Mouse (Mus musculus): ENCODE results near the gene Large2.
"Not testable (repeated sequence)": the region's sequence is repeated elsewhere in the genome, so short reads cannot be mapped to it uniquely, and the experiment has no call there.

Large2 gene

GRCm38 (mm10) chr2:92374514-92374913 is at the start of gene Large2, which contains the start of gene Pex16:
Gene Large2 (minus strand): TSS chr2:92374869.
Gene Pex16 (plus strand): TSS chr2:92374676.
- DNase-seq (ENCODE audit: extremely low read depth, low read depth) = peak; percentile 63

DNA sequence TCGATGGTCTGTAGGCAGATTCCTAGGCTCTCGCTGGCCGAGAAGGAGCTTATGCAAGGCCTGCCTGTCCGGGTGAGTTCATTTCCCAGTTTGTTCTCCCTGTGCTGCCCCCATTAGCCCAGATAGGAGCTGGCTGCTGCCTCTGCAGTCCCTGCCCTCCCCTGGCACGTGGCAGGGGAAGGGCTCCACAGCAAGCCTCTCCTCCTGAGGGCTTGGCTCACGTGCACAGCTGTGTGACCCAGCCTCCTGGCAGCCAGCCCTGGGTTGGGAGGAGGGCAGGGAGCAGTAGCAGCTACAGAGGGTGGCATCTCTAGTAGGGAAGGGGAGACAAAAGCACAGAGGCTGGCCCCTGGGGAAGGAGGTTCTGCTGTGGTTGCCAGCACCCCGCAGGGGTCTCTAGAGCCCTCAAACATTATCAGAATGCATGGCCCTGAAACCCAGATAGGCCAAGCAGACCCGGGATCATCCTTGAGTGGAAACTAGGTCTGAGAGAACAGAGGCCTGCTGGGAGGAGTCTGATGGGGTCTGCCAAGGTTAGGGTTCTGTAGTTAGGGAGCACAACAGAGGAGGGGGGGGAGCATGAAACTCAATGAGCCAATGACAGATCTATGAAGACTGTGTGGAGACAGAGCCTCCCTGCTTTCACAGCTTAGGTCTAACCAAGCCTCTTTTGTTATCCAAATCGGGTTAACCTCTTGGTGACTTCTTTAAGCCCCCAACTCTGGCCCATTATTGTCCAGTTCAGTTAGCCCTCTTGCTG is 49.2 kb upstream of the Large2 start:
- DNase-seq (ENCODE audit: extremely low read depth, low read depth) = no peak

DNA sequence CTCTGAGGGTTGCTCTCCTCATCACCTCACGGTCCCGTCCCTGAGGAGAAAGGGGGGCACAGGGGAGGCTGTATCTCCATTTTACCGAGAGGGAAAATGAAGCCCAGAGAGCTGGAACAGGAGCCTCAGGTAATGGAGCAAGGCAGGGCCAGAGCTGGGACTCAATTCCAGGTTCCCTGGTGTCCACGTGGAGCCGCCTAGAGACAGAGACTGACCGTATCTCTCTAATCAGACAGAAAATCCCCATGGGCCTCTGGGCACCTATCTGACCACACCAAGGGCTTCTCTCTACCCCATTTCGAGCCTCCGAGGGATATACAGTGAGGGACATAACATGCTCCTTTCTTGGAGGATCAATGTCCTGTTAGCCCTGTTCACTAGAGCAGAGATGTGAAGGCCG is 48.5 kb upstream of the Large2 start:
- DNase-seq (ENCODE audit: extremely low read depth, low read depth) = no peak

DNA sequence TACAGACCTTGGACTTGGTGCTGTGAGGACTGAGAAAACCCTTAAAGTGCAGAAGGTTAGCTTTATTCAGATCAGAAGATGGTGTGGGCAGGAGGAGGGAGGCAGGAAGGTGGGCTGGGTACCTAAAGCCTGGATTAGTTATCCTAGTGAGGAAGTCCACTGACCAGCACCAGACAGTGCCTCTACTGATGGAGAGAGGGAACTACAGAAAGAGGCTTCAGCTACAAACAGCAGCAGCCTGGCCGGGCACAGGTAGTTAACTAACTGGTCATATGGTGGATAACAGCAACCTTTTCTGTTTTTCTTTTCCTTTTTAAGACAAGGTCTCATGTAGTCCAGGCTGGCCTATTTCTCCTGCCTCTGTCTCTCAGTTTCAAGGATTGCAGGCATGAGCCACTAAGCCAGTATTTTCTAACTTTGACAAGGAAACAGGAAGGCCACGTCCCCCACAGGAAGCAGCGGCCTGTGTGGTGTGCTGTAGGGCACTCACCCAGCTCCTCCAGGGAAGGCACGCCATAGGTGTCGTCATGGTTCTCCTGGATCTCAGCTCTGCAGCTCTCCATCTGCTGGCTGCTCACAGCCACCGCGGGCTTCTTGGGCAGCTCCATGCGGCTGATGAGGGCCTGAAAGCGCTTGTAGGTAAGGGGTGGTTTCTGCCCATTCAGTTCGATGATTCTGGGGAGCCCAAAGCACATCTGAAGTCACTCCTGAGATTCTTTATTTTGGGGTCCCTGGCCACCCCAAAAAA is 47.9 kb upstream of the Large2 start:
- DNase-seq (ENCODE audit: extremely low read depth, low read depth) = no peak

DNA sequence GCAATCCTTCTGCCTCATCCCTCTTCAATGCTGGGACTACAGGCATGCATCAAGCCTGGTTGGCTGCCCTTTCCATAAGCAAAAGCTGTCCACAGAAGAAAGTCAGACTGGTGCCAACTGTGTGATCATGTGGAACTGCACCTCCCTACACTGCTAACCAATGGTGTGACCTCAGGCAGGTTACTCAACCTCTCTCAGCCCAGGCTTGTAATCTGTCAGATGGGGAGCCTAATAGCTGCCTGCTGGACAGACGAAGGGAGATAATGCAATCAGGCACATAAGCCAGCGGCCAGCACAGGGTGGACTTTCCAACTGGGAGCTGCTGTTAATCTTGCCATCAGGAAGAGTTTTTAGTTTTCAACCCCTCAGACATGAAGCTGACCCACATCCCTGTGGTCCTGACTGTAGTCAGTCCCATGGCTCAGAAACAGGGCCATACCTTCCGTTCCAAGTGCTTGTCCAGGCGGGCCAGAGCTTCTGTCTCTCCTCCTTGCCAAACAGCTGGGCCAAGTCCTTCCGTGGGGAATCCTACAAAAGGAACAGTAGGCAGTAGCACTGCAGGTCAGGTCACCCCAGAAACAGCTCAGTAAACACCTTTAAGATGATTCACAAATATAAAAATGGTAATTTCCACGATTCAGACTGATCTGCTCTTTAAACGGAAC is 47.2 kb upstream of the Large2 start:
- DNase-seq (ENCODE audit: extremely low read depth, low read depth) = no peak

GRCm38 (mm10) chr2:92411705-92412104 is 37.0 kb upstream of the Large2 start:
- no peak for DNase-seq (ENCODE audit: extremely low read depth, low read depth)

- no peak for DNase-seq (ENCODE audit: extremely low read depth, low read depth)
Observed at GRCm38 (mm10) chr2:92408309-92409045, 33.8 kb upstream of the Large2 start.

GRCm38 (mm10) chr2:92405687-92406086 is 31.0 kb upstream of the Large2 start:
- no peak for DNase-seq (ENCODE audit: extremely low read depth, low read depth)

DNA sequence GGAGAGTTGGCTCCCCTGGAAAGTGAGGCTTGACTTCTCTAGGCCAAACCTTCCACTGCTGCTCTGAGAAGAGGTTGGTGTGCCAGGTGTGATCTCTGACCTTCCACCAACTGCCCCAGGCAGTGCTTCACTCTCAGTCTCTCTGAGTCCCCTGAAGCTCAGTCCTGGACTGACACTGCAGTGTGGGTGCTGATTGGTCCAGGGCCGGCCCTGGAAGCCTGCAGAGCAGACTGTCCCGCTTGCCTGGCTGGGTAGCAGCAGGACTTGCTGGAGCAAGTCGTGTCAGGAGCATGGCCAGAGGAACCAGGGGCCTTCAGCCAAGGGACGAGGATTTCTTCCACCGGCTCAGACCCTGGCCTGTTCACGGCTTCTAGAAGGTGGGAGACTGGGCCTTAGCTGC is 30.1 kb upstream of the Large2 start:
- no peak for DNase-seq (ENCODE audit: extremely low read depth, low read depth)

DNA sequence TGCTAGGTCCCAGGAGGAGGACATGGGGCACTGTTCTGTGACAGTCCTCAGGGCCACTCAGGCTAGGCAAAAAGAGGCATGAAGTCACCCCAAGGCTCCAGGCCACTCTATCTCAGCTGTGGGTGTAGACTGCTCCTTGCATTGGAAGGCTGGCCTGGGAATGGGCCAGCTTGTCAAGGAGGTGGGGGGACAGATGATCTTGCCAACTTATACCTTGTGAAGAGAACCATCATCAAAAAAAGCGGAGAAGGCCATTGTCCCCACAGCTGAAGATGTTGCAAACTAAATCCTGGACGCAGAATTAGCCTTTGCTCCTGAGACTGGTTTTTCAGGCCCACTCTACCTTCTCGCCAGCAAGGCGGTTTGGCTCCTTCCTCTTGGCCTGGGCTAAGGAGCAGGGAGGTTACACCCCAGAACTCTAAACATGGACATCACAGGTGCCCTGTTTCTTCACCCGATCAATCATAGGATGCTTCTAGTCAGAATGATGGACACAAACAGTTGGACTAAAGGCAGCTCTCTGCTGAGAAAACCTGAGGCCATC is 29.2 kb upstream of the Large2 start:
- DNase-seq (ENCODE audit: extremely low read depth, low read depth) = no peak

- no peak for DNase-seq (ENCODE audit: extremely low read depth, low read depth)
Observed at GRCm38 (mm10) chr2:92402591-92403326, 28.1 kb upstream of the Large2 start.

GRCm38 (mm10) chr2:92401091-92401561 is 26.5 kb upstream of the Large2 start, which contains the start of gene Mapk8ip1:
Gene Mapk8ip1 (minus strand): TSS chr2:92401263.
- DNase-seq (ENCODE audit: extremely low read depth, low read depth) = no peak

DNA sequence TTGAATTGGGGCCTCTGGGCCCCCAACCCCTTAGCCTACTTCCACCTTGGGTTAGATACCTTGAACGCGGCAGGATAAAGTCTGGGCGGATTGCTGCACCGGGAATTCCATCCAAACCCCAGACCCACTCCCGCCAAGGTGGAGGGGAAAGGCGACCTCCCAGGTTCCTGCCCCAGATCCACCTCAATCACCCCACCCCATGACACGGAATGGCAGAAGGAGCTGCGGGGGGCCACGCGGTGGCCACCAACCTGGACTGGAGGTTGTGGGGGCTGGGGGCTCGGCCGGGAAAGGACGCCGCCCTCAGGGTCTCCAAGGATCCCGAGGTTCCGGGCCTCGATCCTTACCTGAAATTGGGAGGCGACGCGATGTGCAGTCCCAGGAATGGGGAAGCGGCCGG is 26.0 kb upstream of the Large2 start:
- DNase-seq (ENCODE audit: extremely low read depth, low read depth) = no peak

DNA sequence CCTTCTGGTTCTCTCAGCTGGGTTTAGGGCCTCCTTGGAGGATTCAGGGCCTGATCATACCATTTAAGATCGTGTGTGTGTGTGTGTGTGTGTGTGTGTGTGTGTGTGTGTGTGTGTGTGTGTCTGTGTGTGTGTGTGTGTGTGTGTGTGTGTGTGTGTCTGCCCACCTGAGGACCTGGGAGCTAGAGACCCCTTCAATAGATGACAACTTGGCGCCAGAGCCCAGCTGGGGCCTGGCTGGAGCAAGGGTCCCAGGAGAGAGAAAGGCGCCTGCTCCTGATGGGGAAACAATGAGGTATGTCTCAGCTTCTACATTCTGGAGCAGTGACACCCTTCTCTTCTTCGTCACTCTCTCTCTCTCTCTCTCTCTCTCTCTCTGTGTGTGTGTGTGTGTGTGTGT is 25.2 kb upstream of the Large2 start:
- DNase-seq (ENCODE audit: extremely low read depth, low read depth) = not testable (repeated sequence)

DNA sequence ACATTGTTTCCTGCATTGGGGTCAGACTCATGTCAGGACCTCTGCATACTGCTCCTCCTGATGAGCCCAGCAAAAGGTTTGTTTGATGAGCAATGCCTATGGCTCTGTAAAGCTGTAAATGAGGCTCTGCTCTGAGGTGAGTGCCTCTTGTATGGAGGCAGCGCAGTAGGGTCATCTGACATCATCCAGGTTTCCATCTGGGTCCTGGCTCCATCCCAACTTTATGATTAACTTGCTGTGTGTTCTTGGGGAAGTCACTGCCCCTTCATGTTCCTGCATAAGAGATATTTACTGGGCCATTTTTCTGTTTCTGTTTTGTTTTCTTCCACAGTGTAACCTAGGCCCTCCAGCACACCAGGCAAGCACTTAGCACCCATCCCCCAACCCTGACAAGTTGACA is 22.8 kb upstream of the Large2 start:
- no peak for DNase-seq (ENCODE audit: extremely low read depth, low read depth)

- no peak for DNase-seq (ENCODE audit: extremely low read depth, low read depth)
Observed at GRCm38 (mm10) chr2:92395535-92395934, 20.9 kb upstream of the Large2 start.

- no peak for DNase-seq (ENCODE audit: extremely low read depth, low read depth)
Observed at GRCm38 (mm10) chr2:92392318-92393264, 17.9 kb upstream of the Large2 start.

- DNase-seq (ENCODE audit: extremely low read depth, low read depth) = no peak
Observed at GRCm38 (mm10) chr2:92391703-92392317, 17.1 kb upstream of the Large2 start.

DNA sequence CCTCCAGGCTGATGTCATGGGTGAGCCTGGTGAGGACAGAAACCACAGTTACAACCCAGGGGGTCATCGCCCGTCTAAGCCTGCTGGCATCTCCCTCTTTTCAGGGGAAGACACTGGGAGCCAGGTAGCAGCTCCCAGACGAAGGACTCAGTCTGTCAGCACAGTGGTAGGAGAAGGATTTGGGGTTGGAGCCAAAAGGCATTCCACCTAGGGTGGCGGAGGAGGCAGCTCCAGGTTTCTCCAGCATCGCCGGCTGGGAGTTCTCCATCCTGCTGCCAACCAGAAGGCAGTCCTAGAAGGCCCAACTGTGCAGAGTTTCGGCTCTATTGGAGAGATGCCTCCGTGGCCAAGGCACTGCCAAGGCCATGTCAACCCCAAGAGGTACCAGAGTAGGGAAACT is 16.4 kb upstream of the Large2 start:
- no peak for DNase-seq (ENCODE audit: extremely low read depth, low read depth)

Measured in MEL-GATA-1-ER (cell line).